Mouse (Mus musculus): ENCODE results near the gene Snap23.

GRCm38 (mm10) chr2:120599506-120599905 is 32.0 kb downstream of the Snap23 start:
- no peak for TF ChIP-seq GATA1 (IDR thresholded peaks at IDR 0.05; ENCODE audit: low read length)
- TF ChIP-seq TAL1 (IDR thresholded peaks at IDR 0.05; ENCODE audit: low read length), result no peak

All from erythroblast, embryonic 14.5 days (primary cell).